Mouse (Mus musculus) spleen, postnatal 10 days (tissue): Measurements from ENCODE around the gene Rnps1.
"Not testable (repeated sequence)": the region's sequence is repeated elsewhere in the genome, so short reads cannot be mapped to it uniquely, and the experiment has no call there.

Source experiments
- DNase-seq, 2 experiments: peaks; one replicate each; pipeline ENCODE4 v3.0.0; 2021 to 2022; ENCODE audit warnings: low spot score in 2 of 2

The Rnps1 gene

GRCm38 (mm10) chr17:24427170-24427557 is 12.8 kb downstream of the Rnps1 start:
- DNase-seq = peak in 1 of 2 experiments; percentile 19

- DNase-seq = no peak
Observed at GRCm38 (mm10) chr17:24429201-24429983, 15.0 kb downstream of the Rnps1 start.

- DNase-seq = peak; percentile 43 to 49
Observed at GRCm38 (mm10) chr17:24437016-24437415, 22.7 kb downstream of the Rnps1 start.

GRCm38 (mm10) chr17:24440377-24440776 is 26.0 kb downstream of the Rnps1 start:
- DNase-seq = no peak

GRCm38 (mm10) chr17:24441148-24441547 is 26.8 kb downstream of the Rnps1 start:
- DNase-seq = no peak

GRCm38 (mm10) chr17:24442107-24442506 is 27.7 kb downstream of the Rnps1 start:
- DNase-seq = no peak

- DNase-seq = no peak
Observed at GRCm38 (mm10) chr17:24442632-24443155, 28.3 kb downstream of the Rnps1 start, which contains the start of gene Dnase1l2. Gene Dnase1l2, minus strand, starts transcription at chr17:24443105.

- DNase-seq = no peak
Observed at GRCm38 (mm10) chr17:24443409-24443808, 29.0 kb downstream of the Rnps1 start.

- DNase-seq = no peak
Observed at GRCm38 (mm10) chr17:24446590-24446989, 32.2 kb downstream of the Rnps1 start.

- DNase-seq = no peak
Observed at GRCm38 (mm10) chr17:24449507-24449906, 35.1 kb downstream of the Rnps1 start.

GRCm38 (mm10) chr17:24451220-24451619 is 36.9 kb downstream of the Rnps1 start:
- no peak for DNase-seq

- DNase-seq = no peak
Observed at GRCm38 (mm10) chr17:24453372-24453771, 39.0 kb downstream of the Rnps1 start.

GRCm38 (mm10) chr17:24454218-24454755 is 39.9 kb downstream of the Rnps1 start:
- no peak for DNase-seq

- DNase-seq = peak; percentile 100
Observed at GRCm38 (mm10) chr17:24454756-24455522, 40.6 kb downstream of the Rnps1 start.

- not testable (repeated sequence) for DNase-seq
Observed at GRCm38 (mm10) chr17:24455523-24456206, 41.3 kb downstream of the Rnps1 start.

GRCm38 (mm10) chr17:24461580-24461979 is 47.2 kb downstream of the Rnps1 start:
- peak in 1 of 2 experiments; percentile 62 for DNase-seq

GRCm38 (mm10) chr17:24462932-24463331 is 48.6 kb downstream of the Rnps1 start:
- no peak for DNase-seq

GRCm38 (mm10) chr17:24463374-24464133 is 49.2 kb downstream of the Rnps1 start:
- DNase-seq = no peak

- DNase-seq = no peak
Observed at GRCm38 (mm10) chr17:24468636-24469246, 54.4 kb downstream of the Rnps1 start.

- no peak for DNase-seq
Observed at GRCm38 (mm10) chr17:24469336-24469909, 55.1 kb downstream of the Rnps1 start.
